Mouse (Mus musculus) liver, embryonic 16.5 days (tissue): ENCODE results near the gene Spocd1. TPM values are rescaled to one million over a fixed set of nuclear protein-coding genes. Genes with fewer than 3 reads are reported as not detected.

Experiments
- ATAC-seq: fragments of 200-750 bp; cut with Nextera tagmentation; 2 replicates; pipeline ENCODE4 v1.8.0; 2017; ENCODE audit warnings: low read depth, mild to moderate bottlenecking, moderate number of reproducible peaks, moderate library complexity
- H3K27ac ChIP-seq: fragments of 300-500 bp; sonication (generic); 2 replicates; pipeline ENCODE4 v1.5.1; 2014; ENCODE audit warnings: mild to moderate bottlenecking, low read length
- H3K27me3 ChIP-seq: fragments of 300-500 bp; sonication (generic); 2 replicates; pipeline ENCODE4 v1.6.1; 2014; ENCODE audit warnings: low read depth, low read length, mixed read lengths; ENCODE audit not compliant: control insufficient read depth, insufficient read depth
- H3K36me3 ChIP-seq: fragments of 300-500 bp; sonication (generic); 2 replicates; pipeline ENCODE4 v1.6.1; 2014; ENCODE audit warnings: mild to moderate bottlenecking; ENCODE audit not compliant: control insufficient read depth, insufficient read depth
- H3K4me1 ChIP-seq: fragments of 300-500 bp; sonication (generic); 2 replicates; pipeline ENCODE4 v1.6.1; 2014; ENCODE audit warnings: low read depth, low read length, mixed read lengths; ENCODE audit not compliant: control insufficient read depth
- H3K4me2 ChIP-seq: fragments of 300-500 bp; sonication (generic); 2 replicates; pipeline ENCODE4 v1.6.1; 2014; ENCODE audit warnings: low read depth, low read length, mixed read lengths
- H3K4me3 ChIP-seq: fragments of 300-500 bp; sonication (generic); 2 replicates; pipeline ENCODE4 v1.5.1; 2014; ENCODE audit warnings: low read depth, mild to moderate bottlenecking, low read length
- H3K9ac ChIP-seq: fragments of 300-500 bp; sonication (generic); 2 replicates; pipeline ENCODE4 v1.6.1; 2014; ENCODE audit warnings: low read depth, low read length
- H3K9me3 ChIP-seq: fragments of 300-500 bp; sonication (generic); replicated peaks from 2 replicates; pipeline ENCODE4 v1.6.1; 2016; ENCODE audit warnings: low read length; ENCODE audit not compliant: control insufficient read depth
- WGBS: fragments of 180-500 bp; shearing (Covaris S2); extraction: QIAGEN DNeasy Blood & Tissue Kit; methylation state at CpG from one replicate; pipeline ENCODE4 v1.1.7; 2014; ENCODE audit not compliant: insufficient replicate concordance; 5-methylcytosine and 5-hydroxymethylcytosine counted together
- polyA plus RNA-seq: library from polyadenylated mRNA; unstranded; fragments of >200 nt; fragmentation: Nextera tagmentation; extraction: Ambion mirVana; gene quantifications from 2 replicates; pipeline ENCODE4 v1.2.1, GENCODE M21; 2015

Gene Spocd1
- polyA plus RNA-seq, 1 experiment from 2014 or later: not detected

GRCm38 (mm10) chr4:129978227-129978626, 49.2 kb downstream of the Spocd1 start:
- H3K4me3 ChIP-seq: no peak overlapping the region
- H3K9me3 ChIP-seq: no peaks in the 10 kb centered on the region
- H3K4me2 ChIP-seq: no peak overlapping the region
- 50% methylated on average over 4 of the region's 4 CpGs for WGBS
- H3K36me3 ChIP-seq: no peaks in the 10 kb centered on the region
- no peaks in the 10 kb centered on the region for H3K4me1 ChIP-seq
- ATAC-seq: no peak
- H3K27ac ChIP-seq: no peak overlapping the region
- H3K27me3 ChIP-seq: peaks cover 34% of the 10 kb centered on the region
- no peak overlapping the region for H3K9ac ChIP-seq

DNA sequence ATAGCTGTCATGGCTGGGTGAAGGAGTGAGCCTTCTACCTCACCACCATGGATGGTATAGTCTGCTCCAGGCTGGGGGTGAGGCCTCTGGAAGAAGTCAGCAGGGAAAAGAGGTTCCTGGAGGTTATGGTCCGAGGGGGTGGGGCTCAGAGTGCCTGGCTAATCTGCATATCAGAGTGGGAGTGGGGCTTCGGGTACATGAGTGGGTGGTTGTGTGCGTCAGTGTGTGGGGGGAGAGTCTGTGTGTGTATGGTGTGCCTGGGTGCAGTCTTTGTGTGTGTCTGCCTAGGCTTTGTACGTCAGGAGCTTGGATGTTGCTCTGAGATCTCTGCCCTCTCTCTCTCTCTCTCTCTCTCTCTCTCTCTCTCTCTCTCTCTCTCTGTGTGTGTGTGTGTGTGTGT, 49.9 kb downstream of the Spocd1 start:
- H3K4me2 ChIP-seq: no peak overlapping the region
- H3K27ac ChIP-seq: no peak overlapping the region
- no peaks in the 10 kb centered on the region for H3K36me3 ChIP-seq
- H3K9me3 ChIP-seq: no peaks in the 10 kb centered on the region
- ATAC-seq: no peak
- no peaks in the 10 kb centered on the region for H3K4me1 ChIP-seq
- peaks cover 40% of the 10 kb centered on the region for H3K27me3 ChIP-seq
- 54% methylated on average over 4 of the region's 4 CpGs for WGBS
- H3K9ac ChIP-seq: no peak overlapping the region
- H3K4me3 ChIP-seq: no peak overlapping the region

GRCm38 (mm10) chr4:129981657-129982056, 52.6 kb downstream of the Spocd1 start:
- H3K27ac ChIP-seq: no peak overlapping the region
- no peak overlapping the region for H3K4me3 ChIP-seq
- H3K9me3 ChIP-seq: no peaks in the 10 kb centered on the region
- no peak overlapping the region for H3K4me2 ChIP-seq
- H3K4me1 ChIP-seq: peaks cover 4% of the 10 kb centered on the region
- H3K36me3 ChIP-seq: no peaks in the 10 kb centered on the region
- no peak overlapping the region for H3K9ac ChIP-seq
- WGBS: 50% methylated on average over 11 of the region's 11 CpGs
- ATAC-seq: no peak
- peaks cover 62% of the 10 kb centered on the region for H3K27me3 ChIP-seq

DNA sequence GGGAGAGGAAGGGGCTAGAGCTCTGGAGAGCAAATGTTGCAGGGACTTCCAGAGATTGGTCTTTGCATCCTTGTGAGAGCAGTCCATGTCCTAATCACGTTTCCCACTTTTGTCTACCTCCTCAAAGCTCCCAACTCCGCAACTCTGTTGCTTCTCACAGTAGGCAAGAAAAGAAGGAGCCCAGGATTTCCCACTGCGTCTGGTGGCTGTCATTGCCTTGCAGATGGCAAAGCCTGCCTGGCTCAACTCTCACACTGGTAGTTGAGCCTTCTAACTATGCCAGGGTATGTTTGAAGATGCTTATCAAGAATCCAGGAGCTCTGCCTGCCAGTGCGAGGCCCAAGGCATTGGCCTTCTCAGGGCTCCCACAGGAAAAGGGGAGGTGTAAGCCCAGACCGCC, 54.0 kb downstream of the Spocd1 start:
- H3K27me3 ChIP-seq: peaks cover 76% of the 10 kb centered on the region
- no peak overlapping the region for H3K27ac ChIP-seq
- no peaks in the 10 kb centered on the region for H3K9me3 ChIP-seq
- peaks cover 4% of the 10 kb centered on the region for H3K4me1 ChIP-seq
- no peak for ATAC-seq
- no peaks in the 10 kb centered on the region for H3K36me3 ChIP-seq
- WGBS: 13% methylated on average over 5 of the region's 5 CpGs
- no peak overlapping the region for H3K4me3 ChIP-seq
- H3K4me2 ChIP-seq: no peak overlapping the region
- no peak overlapping the region for H3K9ac ChIP-seq

DNA sequence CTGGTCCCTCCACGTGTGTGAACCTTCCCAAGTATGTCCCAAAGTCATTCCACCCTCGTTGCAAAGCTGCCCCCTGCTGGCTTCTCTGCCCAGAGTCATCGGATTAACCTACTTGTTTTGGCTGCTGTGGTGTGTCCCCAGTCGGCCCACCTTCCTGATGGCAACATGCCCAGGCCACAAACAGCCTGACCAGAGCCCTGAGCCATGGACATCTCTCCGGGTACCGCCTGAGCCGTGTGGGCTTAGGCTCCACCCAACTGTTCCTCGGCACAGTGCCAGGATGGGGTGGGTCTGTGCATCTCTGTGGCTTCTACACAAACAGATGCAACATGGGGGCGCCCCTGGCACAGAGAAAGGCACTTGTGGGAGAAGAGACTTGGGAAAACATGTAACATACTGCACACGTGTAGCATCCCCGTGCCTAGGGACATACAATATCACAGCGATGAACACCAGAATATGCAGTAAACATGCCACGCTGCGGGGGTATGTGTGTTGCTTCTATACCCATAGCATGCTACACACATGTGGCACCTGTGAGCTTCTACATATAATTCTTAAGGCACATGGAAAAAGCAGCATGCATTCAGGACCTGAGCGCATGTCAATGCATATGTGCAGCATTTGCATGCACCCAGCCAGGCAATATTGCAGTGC, 54.8 kb downstream of the Spocd1 start:
- no peaks in the 10 kb centered on the region for H3K9me3 ChIP-seq
- peak overlapping the region; percentile 59; the same call in 1 of the 2 replicates for H3K4me2 ChIP-seq
- H3K36me3 ChIP-seq: no peaks in the 10 kb centered on the region
- peaks cover 85% of the 10 kb centered on the region for H3K27me3 ChIP-seq
- H3K27ac ChIP-seq: no peak overlapping the region
- H3K9ac ChIP-seq: no peak overlapping the region
- peaks cover 4% of the 10 kb centered on the region for H3K4me1 ChIP-seq
- 4% methylated on average over 15 of the region's 15 CpGs for WGBS
- no peak overlapping the region; the same call in 1 of the 2 replicates for H3K4me3 ChIP-seq
- no peak for ATAC-seq

GRCm38 (mm10) chr4:129984421-129985061, 55.5 kb downstream of the Spocd1 start, which contains the start of gene Adgrb2:
Gene Adgrb2, plus strand, starts transcription at chr4:129984870.
- Histone ChIP-seq H3K9ac (no peak within 1 kb of the TSS), H3K27ac (no peak within 1 kb of the TSS), H3K4me3 (peak within 1 kb of the TSS; percentile 51), H3K4me2 (peak within 1 kb of the TSS; percentile 59), H3K27me3 (peaks cover 87% of the 10 kb centered on the region), H3K9me3 (no peaks in the 10 kb centered on the region), H3K36me3 (no peaks in the 10 kb centered on the region), H3K4me1 (peaks cover 4% of the 10 kb centered on the region)
- ATAC-seq: no peak
- WGBS: under 1% methylated on average over 40 of the region's 77 CpGs

DNA sequence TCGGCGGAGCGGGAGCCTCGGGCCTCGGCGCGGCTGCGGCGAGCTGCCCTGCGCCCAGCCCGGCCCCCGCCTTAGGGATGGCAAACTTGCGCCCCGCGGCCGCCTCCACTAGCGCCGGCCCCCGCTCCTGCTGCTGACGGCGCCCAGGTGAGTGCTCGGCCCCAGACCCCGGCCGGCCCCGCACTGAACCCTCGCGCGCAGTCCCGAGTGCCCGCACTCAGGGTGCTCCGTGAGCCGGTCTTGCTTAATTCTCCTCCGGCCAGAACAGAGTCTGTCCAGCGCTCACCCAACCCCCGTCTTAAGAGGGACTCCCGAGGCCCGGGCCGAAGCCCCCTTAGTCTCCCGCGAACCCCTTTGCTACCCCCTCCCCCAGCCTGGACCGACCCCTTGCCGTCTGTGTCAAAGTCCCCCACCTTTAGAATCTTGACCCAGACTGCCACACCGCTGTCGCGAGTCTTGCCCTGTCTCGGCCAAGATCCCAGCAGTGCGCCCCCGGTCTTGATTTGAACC, 56.2 kb downstream of the Spocd1 start:
- H3K9ac ChIP-seq: no peak overlapping the region
- WGBS: 1% methylated on average over 48 of the region's 48 CpGs
- H3K27ac ChIP-seq: no peak overlapping the region
- H3K9me3 ChIP-seq: no peaks in the 10 kb centered on the region
- peaks cover 86% of the 10 kb centered on the region for H3K27me3 ChIP-seq
- H3K4me1 ChIP-seq: peaks cover 4% of the 10 kb centered on the region
- H3K4me3 ChIP-seq: peak overlapping the region; percentile 51
- no peaks in the 10 kb centered on the region for H3K36me3 ChIP-seq
- no peak for ATAC-seq
- peak overlapping the region; percentile 59 for H3K4me2 ChIP-seq

DNA sequence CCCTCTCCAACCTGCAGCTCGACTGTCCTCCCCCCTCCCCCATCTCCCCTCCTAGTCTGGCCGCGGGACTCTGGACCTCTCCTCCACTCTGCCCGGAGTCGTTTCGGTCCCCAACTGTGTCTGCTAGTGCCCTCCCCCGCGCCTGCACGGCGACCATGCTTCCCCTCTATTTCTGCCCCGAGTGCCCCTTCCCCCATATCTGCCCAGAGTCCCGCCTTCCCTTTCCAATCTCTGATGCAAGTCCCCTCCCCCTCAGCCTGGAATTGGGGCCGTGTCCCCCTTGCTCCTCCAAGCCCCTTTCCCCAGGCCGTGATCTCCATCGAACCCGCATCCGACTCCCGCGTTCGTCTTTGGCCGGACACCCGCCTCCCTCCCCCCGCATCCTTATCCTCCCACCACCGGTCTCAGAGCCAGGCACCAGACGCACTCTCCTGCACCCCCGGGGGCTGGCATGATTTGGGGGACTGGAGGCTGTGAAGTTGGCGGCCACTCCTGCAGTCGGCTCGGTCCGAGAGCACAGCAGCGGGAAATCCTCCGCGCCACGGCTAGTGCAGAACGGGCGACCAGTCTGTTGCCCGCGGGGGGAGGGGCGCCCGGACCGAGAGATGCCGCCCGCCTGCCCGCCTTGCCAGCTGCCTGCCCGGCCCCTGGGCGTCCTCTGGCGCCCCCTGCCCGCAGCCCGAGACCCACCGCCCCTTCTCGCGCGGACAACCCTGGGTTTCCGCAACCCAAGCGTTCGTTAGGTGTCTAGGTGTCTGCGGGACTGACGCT, 56.8 kb downstream of the Spocd1 start:
- Histone ChIP-seq H3K4me2 (peak overlapping the region; percentile 59), H3K9ac (no peak overlapping the region), H3K36me3 (no peaks in the 10 kb centered on the region), H3K4me3 (peak overlapping the region; percentile 51), H3K27ac (no peak overlapping the region), H3K4me1 (peaks cover 4% of the 10 kb centered on the region), H3K27me3 (peaks cover 82% of the 10 kb centered on the region), H3K9me3 (no peaks in the 10 kb centered on the region)
- no peak for ATAC-seq
- 1% methylated on average over 58 of the region's 58 CpGs for WGBS
